Mouse (Mus musculus) CD8-positive naive resting alpha-beta T cell, adult 2 months (primary cell): ENCODE measurements around the gene Epsti1.

ENCODE experiments used
- DNase-seq, 2 experiments: peaks; one replicate each; pipeline ENCODE4 v3.0.0; 2022; ENCODE audit warnings: low read depth in 2 of 2, low spot score in 2 of 2

The Epsti1 gene

DNA sequence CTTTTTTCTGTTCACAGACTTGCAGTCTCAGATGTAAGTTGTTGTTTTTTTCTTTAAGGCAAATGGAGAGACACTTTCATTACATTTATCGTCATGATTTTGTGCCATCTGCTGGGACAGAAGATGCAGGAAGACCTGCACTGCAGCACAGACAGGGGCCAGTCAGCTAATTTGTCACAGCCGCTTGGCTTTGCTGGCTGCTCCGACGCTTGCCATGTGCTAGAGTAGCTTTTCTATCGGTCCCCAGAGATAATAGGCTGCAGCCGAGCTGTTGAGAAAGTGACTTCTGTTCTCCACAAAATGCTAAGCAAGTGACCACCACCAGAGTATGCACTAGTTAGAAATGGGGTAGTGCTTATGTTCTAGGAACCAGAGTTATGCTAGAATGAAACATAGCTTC is 104.0 kb downstream of the Epsti1 start:
- DNase-seq = no peak

DNA sequence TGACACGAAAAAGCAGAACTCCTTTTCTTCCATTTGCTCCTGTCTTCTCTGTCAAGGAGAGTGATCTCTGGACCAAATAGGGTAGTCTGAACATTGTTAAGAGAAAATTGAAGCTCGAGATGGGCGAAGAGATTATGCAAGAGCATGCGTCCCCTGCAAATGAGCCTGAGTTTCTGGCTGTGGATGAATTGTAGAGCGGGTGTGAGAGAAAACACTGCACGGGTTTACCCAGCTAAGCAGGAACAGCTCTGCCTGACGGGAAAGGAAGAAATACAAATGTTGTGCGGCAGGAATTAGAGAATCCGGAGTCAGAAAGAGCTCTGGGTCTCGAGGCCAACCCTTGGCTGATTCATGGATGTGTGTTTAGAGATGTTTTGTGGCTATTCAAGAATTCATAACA is 107.8 kb downstream of the Epsti1 start:
- DNase-seq = no peak

DNA sequence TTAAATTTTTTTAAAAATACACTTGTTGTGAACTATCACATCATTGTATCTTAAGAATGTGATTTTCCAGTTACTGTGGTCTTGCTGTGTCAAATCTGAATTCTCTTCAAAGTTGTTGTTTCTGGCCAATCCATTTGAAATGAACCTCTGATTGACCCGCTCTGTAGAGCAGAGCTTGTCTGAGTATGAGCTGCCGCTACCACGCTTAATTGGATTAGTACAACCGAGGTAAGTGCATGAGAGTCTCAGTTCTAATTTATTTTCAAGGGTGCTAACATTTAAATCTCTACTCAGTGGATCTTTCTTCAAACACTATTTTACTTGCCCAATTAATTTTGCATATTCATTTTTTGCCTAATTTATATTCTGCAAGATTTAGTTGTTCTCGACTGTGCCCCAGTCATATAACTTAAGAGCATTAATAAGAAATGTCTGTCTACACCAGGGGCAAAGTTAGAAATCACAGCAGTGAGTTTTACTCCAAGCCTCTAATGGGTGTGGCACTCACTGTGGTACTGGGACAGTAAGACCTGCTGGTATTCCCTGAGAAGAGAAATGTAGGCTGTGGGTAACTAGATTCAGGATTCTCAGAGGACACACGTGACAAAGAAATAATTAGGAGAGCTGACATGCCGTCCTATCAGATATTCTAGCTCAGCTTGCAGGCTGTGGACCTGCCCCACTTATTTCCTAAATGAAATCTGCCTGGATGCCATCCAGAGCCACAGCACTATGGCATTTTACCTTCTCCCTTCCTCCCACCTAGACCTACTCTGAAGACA is 111.7 kb downstream of the Epsti1 start:
- DNase-seq = no peak

DNA sequence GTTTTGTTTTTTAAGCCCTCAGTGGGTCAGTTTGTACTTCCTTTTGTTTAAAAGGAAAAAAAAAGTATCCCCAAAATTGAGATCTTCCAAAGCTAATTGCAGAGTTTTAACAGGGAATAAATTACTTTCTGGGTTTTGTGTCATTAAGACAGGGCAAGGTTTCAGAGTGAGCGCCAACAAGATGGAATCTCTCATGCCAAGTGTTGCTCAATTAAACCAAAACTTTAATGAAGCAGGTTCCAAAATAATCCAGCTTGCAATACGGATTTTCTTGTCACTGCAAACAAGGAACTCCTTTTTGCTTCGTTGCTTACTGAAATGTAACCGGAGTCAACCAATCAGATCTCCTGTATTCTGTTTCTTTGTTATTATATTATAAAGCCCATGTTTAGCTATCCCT is 112.4 kb downstream of the Epsti1 start:
- no peak for DNase-seq

DNA sequence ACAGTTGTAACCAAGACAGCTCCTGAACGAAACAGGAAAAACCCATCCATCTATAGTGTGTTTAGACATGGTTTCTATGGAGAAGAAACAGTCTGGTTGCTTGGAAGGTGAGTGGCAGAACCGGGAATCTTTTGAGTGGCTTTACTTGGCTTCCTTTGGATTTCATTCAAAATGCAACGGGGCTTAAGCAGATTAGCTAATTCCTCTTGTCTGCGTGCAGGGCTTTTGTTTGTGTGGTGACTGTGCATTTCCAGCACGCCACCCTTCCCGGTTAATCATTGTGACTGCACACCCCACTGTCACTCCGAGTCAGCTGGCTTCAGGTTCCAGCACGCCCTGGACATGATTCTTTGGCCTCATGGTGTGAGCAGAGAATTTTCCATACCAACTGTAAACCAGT is 115.9 kb downstream of the Epsti1 start:
- no peak for DNase-seq

DNA sequence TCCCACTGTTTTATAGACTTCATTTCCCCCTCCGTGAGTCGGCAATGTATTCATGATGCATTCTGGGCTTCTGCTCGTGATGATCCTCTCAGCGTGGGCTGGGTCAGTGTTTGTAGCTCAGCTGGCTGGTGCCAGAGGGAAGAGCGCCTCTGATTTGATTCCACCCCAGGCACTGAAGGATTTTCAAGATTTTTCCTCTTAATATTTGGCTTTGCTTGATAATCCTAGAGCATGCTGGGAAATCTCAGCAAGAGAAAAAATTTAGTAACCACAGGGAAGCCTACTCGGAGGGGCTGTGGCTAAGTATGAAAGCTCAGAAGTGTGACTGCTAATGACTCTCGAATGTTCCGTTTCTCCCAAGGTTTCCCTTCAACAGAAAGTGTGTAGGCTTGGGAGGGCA is 134.8 kb downstream of the Epsti1 start:
- no peak for DNase-seq

DNA sequence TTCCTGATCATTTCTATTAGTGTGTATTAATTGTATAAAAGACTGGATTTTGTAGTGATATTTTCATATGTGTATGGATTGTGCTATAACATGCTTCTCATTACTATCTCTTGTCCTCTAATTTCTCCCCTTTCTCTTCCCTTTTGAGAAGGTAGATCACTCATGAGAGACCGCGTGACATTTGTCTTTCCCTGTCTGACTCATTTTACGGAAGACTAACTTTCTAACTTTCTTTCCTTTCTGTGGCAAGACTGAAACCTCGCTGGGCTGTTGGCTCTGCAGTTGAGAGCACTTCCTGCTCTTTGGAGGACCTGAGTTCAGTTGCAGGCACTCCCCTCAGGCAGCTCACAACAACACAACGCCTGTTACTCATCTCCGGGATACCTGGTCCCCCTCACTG is 136.6 kb downstream of the Epsti1 start:
- no peak for DNase-seq

DNA sequence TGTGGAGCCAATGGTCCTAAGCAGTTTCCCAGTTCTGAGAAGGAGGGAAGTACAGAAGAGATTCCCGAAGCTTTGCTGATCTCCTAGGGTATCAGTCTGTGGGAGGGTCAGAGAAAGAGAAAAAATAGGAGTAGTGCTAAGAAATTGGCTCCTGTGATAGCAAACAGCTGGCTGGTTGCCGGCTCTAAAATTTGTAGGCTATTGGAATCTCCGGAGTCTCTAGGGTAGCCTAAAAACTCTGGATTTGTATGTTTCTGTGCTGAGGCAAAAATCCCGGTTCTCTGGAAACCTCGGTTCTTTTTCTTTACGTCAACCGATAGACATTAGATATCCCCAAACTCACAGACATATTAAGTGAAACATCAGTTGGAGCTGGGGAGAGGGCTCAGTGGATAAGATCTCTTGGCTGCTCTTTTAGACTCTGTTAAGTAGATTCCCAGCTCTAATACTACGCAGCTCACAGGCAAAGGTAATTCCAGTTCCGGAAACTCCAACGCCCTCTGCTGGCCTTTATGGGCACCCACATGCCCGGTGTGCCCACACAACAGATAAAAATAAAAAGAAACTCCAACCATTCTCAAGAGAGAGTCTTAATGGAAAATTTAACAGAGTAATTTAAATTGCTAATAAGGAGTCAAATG is 138.0 kb downstream of the Epsti1 start:
- DNase-seq = no peak

DNA sequence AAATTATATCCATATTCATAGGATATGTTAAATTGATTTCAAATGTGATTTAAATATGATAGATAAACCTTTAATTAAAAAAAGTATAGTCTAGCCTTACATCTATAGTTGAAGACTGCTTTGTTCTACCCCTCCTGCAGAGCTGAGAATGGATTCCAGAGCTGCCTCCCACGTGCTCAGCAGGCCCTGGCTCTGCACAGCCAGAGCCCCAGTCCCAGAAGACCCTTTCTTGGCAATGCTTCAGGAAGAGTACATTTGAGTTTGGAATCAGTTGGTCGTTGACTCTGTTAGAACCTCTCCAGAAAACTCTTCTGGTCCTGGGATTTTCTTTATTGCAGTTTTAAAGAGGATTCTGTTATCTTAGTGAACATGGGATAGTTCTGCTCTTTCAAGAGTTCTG is 139.0 kb downstream of the Epsti1 start:
- DNase-seq = no peak

DNA sequence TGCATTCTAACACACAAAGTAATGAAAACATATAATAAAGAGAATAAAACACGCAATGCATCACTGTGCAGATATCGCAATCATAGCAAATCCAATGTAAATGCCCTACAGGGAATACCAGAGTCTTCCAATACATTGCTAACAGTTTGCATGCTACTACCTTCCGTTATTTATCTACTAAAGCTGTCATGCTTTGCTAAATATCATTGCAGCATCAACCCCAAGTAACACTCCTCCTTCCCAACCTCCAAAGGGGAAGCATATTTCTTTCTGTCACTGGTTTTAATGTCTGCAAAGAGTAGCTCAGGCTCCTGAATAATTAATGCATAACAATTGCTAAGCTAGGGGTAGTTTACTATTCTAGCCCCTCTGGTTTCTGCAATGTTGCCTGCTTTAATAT is 144.2 kb downstream of the Epsti1 start:
- DNase-seq = no peak

DNA sequence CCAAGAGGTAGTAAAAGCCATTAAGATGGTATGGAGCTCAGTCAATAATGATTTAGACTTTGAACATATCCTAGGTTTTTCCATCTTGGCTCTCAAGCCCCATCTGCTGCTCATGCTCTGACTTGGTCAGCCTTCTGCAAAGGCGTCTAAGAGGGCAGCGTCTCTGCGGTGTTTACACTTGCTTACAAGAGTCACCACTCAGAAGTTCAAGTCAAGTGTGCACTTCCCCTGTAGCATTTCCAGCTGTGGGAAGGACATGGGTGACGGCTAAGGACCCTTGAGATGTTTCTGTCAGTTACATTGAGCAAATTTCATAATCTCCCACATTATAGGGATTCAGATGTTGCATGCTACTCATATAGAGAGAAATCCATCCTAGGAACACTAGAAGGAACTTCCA is 144.6 kb downstream of the Epsti1 start:
- DNase-seq = no peak
